26 mouse cellular contexts compared by ENCODE assay signal in genomic region chr4:151938089-151938488, GRCm38 (mm10). TPM values are rescaled to one million over a fixed set of nuclear protein-coding genes. Genes with fewer than 3 reads are reported as not detected.
A peak's percentile ranks its signal among the peaks of the same experiment; 100 is the strongest.
DNase-seq lines count a peak whose midpoint lies in the region; ATAC-seq and TF ChIP-seq lines count a peak whose summit lies in the region.
"Had no signal": no experiment of that assay in that cellular context is flagged by ENCODE, and none has a peak within 500 bp of the region (broad histone marks: within the 10 kb centered on the region; RNA-seq: fewer than 3 reads in every experiment).

No protein-coding gene starts in this region.

- H3K4me3 ChIP-seq in liver, adult 2 months (ENCODE audit: insufficient read depth, low read depth, low read length), result no peak overlapping the region
- H3K4me3 ChIP-seq in E14TG2a.4 (replicated peaks; ENCODE audit: low read length), result 0 out of 2 replicates have a peak overlapping the region, but pooled peaks have one; percentile 13
- H3K4me3 ChIP-seq in liver, postnatal 0 days (ENCODE audit: low read depth, low read length), result no peak overlapping the region
- H3K4me3 ChIP-seq in kidney, embryonic 16.5 days (ENCODE audit: low read length), result no peak overlapping the region
- H3K4me3 ChIP-seq: embryonic facial prominence, embryonic 10.5 days; embryonic facial prominence, embryonic 13.5 days; erythroblast, embryonic 14.5 days; forebrain, embryonic 12.5 days; forebrain, embryonic 15.5 days; heart, adult 2 months; heart, embryonic 10.5 days; heart, embryonic 13.5 days; hindbrain, embryonic 15.5 days had no signal

- no peaks in the 10 kb centered on the region for H3K27me3 ChIP-seq in liver, adult 2 months (ENCODE audit: control insufficient read depth, insufficient read depth, low read length)
- no peaks in the 10 kb centered on the region for H3K27me3 ChIP-seq in E14TG2a.4 (ENCODE audit: insufficient read depth, low read length)
- no peaks in the 10 kb centered on the region for H3K27me3 ChIP-seq in liver, postnatal 0 days (ENCODE audit: insufficient read depth, low read length)
- H3K27me3 ChIP-seq in kidney, embryonic 16.5 days (ENCODE audit: insufficient read depth, low read length), result no peaks in the 10 kb centered on the region
- H3K27me3 ChIP-seq: CH12.LX; embryonic facial prominence, embryonic 13.5 days; forebrain, embryonic 12.5 days; forebrain, embryonic 15.5 days; heart, embryonic 13.5 days; hindbrain, embryonic 15.5 days had no signal

- no peak overlapping the region for H3K9ac ChIP-seq in liver, adult 2 months (ENCODE audit: low read depth, low read length)
- H3K9ac ChIP-seq in liver, postnatal 0 days (replicated peaks), result no peak overlapping the region
- no peak overlapping the region for H3K9ac ChIP-seq in kidney, embryonic 16.5 days (replicated peaks; ENCODE audit: low read length)
- H3K9ac ChIP-seq: embryonic facial prominence, embryonic 13.5 days; forebrain, embryonic 12.5 days; forebrain, embryonic 15.5 days; heart, embryonic 13.5 days; hindbrain, embryonic 15.5 days had no signal

- H3K79me2 ChIP-seq in liver, adult 2 months (ENCODE audit: control insufficient read depth, insufficient read depth, low read length), result peaks cover 62% of the 10 kb centered on the region

- TF ChIP-seq EP300 in liver, postnatal 0 days (IDR thresholded peaks at IDR 0.05; ENCODE audit: low read depth), result no peak

- ATAC-seq in liver, postnatal 0 days, result no peak
- no peak for ATAC-seq in kidney, embryonic 16.5 days (ENCODE audit: low FRiP score, low TSS enrichment)
- ATAC-seq: forebrain, embryonic 15.5 days had no signal

- TF ChIP-seq CTCF in liver, adult 2 months (IDR thresholded peaks at IDR 0.05; ENCODE audit: low read depth, low read length), result no peak
- no peak for TF ChIP-seq CTCF in E14TG2a.4 (conservative IDR thresholded peaks at IDR 0.05; ENCODE audit: low read length)
- no peak for TF ChIP-seq CTCF in liver, postnatal 0 days (IDR thresholded peaks at IDR 0.05; ENCODE audit: low read depth)

- H3K4me1 ChIP-seq in liver, adult 2 months (ENCODE audit: control insufficient read depth, insufficient read depth, low read length), result peaks cover 26% of the 10 kb centered on the region
- peaks cover 74% of the 10 kb centered on the region for H3K4me1 ChIP-seq in E14TG2a.4 (replicated peaks; ENCODE audit: low read depth, low read length)
- peaks cover 30% of the 10 kb centered on the region for H3K4me1 ChIP-seq in liver, postnatal 0 days (ENCODE audit: insufficient read depth)
- H3K4me1 ChIP-seq in kidney, embryonic 16.5 days (ENCODE audit: insufficient read depth, low read length), result peaks cover 24% of the 10 kb centered on the region

- no peak overlapping the region for H3K4me2 ChIP-seq in liver, postnatal 0 days (ENCODE audit: low read depth, low read length)
- no peak overlapping the region for H3K4me2 ChIP-seq in kidney, embryonic 16.5 days (replicated peaks; ENCODE audit: low read depth, low read length)
- H3K4me2 ChIP-seq: embryonic facial prominence, embryonic 13.5 days; forebrain, embryonic 12.5 days; forebrain, embryonic 15.5 days; heart, embryonic 13.5 days; hindbrain, embryonic 15.5 days had no signal

- peak; percentile 58 for DNase-seq in liver, adult 2 months (ENCODE audit: extremely low read depth, low read depth, low spot score)
- no peak for DNase-seq in liver
- no peak for DNase-seq in liver, postnatal 0 days
- DNase-seq in lung, postnatal 4 days, result no peak
- DNase-seq: B cell, adult 2 months; cerebellum, adult 11 months; cerebellum, adult 8-10 months; cerebellum, postnatal 10 days; cerebellum, postnatal 36 days; embryo, embryonic 11 days; gastrocnemius, postnatal 10 days; gastrocnemius, postnatal 36 days; heart, adult 2 months; heart, postnatal 14 days; heart, postnatal 4 days had no signal

- H3K27ac ChIP-seq in liver, adult 2 months (replicated peaks; ENCODE audit: insufficient read depth, low read depth, low read length), result peak overlapping the region; percentile 33; the same call in 1 of the 2 replicates
- H3K27ac ChIP-seq in liver, postnatal 0 days (ENCODE audit: low read depth), result 0 out of 2 replicates have a peak overlapping the region, but pooled peaks have one; percentile 12
- no peak overlapping the region for H3K27ac ChIP-seq in kidney, embryonic 16.5 days (ENCODE audit: low read length)
- H3K27ac ChIP-seq: embryonic facial prominence, embryonic 10.5 days; embryonic facial prominence, embryonic 13.5 days; forebrain, embryonic 12.5 days; forebrain, embryonic 15.5 days; heart, adult 2 months; heart, embryonic 10.5 days; heart, embryonic 13.5 days; hindbrain, embryonic 15.5 days had no signal

- no peaks in the 10 kb centered on the region for H3K36me3 ChIP-seq in liver, adult 2 months (ENCODE audit: control insufficient read depth, insufficient read depth, low read length)
- peaks cover 58% of the 10 kb centered on the region for H3K36me3 ChIP-seq in E14TG2a.4 (ENCODE audit: insufficient read depth, low read length)
- 0 out of 2 replicates have a peak, but pooled peaks cover 3% of the 10 kb centered on the region for H3K36me3 ChIP-seq in liver, postnatal 0 days (replicated peaks; ENCODE audit: insufficient read depth, low read length)
- no peaks in the 10 kb centered on the region for H3K36me3 ChIP-seq in kidney, embryonic 16.5 days (ENCODE audit: insufficient read depth, low read length)
- H3K36me3 ChIP-seq: embryonic facial prominence, embryonic 13.5 days; forebrain, embryonic 12.5 days; forebrain, embryonic 15.5 days; hindbrain, embryonic 15.5 days had no signal

- 26% methylated on average over 3 of the region's 3 CpGs for WGBS in liver, adult 2 months
- WGBS in liver, postnatal 0 days (ENCODE audit: insufficient replicate concordance), result 85% methylated on average over 3 of the region's 3 CpGs
- 92% methylated on average over 3 of the region's 3 CpGs for WGBS in kidney, embryonic 16.5 days

- no peak for TF ChIP-seq POLR2A in liver, adult 2 months (IDR thresholded peaks at IDR 0.05; ENCODE audit: extremely low read depth, insufficient read depth, low read length)

- H3K9me3 ChIP-seq in E14TG2a.4 (ENCODE audit: low read length), result no peaks in the 10 kb centered on the region
- no peaks in the 10 kb centered on the region for H3K9me3 ChIP-seq in liver, postnatal 0 days (ENCODE audit: low read length)
- no peaks in the 10 kb centered on the region for H3K9me3 ChIP-seq in kidney, embryonic 16.5 days (ENCODE audit: low read length)
- H3K9me3 ChIP-seq: embryonic facial prominence, embryonic 10.5 days; embryonic facial prominence, embryonic 13.5 days; forebrain, embryonic 12.5 days; forebrain, embryonic 15.5 days; heart, embryonic 10.5 days; heart, embryonic 13.5 days; hindbrain, embryonic 15.5 days had no signal

RNA-seq across cellular contexts. Expression of gene Dnajc11, which starts 4.6 kb away (rescaled TPM):
- 23.9 and 27.4 TPM in 2 replicates for total RNA-seq in liver, adult 2 months (2014; rRNA removed)
- 47.9 and 52.6 TPM in 2 replicates for polyA plus RNA-seq in liver, adult 2 months (2012; rRNA removed)
- polyA plus RNA-seq in liver, postnatal 0 days (2015; fragmentation: Nextera tagmentation; extraction: Ambion mirVana), result 28.8 and 29.2 TPM in 2 replicates
- polyA plus RNA-seq in kidney, embryonic 16.5 days (2015; fragmentation: Nextera tagmentation; extraction: Ambion mirVana), result 79.5 and 88.4 TPM in 2 replicates

RNA-seq across cellular contexts. Expression of gene Thap3, which starts 50.7 kb away (rescaled TPM):
- total RNA-seq in liver, adult 2 months (2014; rRNA removed), result 7.9 and 8.0 TPM in 2 replicates
- polyA plus RNA-seq in liver, adult 2 months (2012; rRNA removed), result 20.8 and 24.1 TPM in 2 replicates
- 5.7 and 6.8 TPM in 2 replicates for polyA plus RNA-seq in liver, postnatal 0 days (2015; fragmentation: Nextera tagmentation; extraction: Ambion mirVana)
- 42.4 and 46.4 TPM in 2 replicates for polyA plus RNA-seq in kidney, embryonic 16.5 days (2015; fragmentation: Nextera tagmentation; extraction: Ambion mirVana)

RNA-seq across cellular contexts. Expression of gene Phf13, which starts 58.0 kb away (rescaled TPM):
- 1.3 and 1.4 TPM in 2 replicates for total RNA-seq in liver, adult 2 months (2014; rRNA removed)
- 1.9 and 2.7 TPM in 2 replicates for polyA plus RNA-seq in liver, adult 2 months (2012; rRNA removed)
- 3.6 and 4.1 TPM in 2 replicates for polyA plus RNA-seq in liver, postnatal 0 days (2015; fragmentation: Nextera tagmentation; extraction: Ambion mirVana)
- polyA plus RNA-seq in kidney, embryonic 16.5 days (2015; fragmentation: Nextera tagmentation; extraction: Ambion mirVana), result 31.2 and 33.3 TPM in 2 replicates
